Mouse (Mus musculus): ENCODE results near the gene Ldlrad3.

The Ldlrad3 gene

GRCm38 (mm10) chr2:102185951-102186561 lies at the start of gene Ldlrad3:
Ldlrad3 (minus strand) TSS chr2:102186385.
- peak; percentile 90 for DNase-seq

DNA sequence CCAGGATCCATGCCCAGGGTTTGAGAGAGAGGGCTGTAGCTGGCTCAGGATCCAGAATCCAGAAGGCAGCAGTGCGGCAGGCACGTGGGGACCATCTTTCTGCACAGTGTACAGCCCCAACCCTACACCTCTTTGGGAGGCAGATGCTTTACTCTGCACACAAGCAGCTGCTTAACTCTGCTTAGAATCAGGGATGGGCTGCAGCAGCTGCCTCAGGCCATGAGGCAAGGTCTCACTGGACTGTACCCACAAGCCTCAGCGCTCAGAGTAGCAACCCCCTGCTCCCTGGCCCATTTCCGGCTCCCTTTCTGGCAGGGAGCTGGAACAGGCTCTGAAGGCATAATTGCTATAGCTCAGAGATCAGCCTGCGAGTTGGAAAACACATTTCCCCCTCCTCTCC lies 45.3 kb upstream of the Ldlrad3 start:
- no peak for DNase-seq

DNA sequence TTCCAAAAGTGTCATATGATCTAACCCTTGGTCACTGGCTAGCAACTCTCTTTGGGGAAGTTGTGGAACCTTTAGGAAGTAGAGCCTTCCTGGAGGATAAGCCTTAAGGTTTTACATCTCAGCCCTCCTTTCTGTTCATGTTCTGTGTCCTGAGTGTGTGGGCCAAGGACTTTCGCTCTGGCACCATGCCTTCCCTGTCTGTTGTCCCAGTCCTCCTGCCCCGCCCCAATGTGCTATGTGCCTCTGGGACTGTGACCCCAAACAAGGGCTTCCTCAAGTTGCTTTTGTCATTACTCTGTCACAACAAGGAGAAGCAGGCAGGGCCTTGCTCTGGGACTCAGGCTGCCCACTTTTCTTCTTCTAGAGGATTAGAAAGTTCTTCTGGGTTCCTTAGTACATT lies 42.9 kb upstream of the Ldlrad3 start:
- DNase-seq: no peak

GRCm38 (mm10) chr2:102228331-102228730 lies 42.1 kb upstream of the Ldlrad3 start:
- DNase-seq: no peak

DNA sequence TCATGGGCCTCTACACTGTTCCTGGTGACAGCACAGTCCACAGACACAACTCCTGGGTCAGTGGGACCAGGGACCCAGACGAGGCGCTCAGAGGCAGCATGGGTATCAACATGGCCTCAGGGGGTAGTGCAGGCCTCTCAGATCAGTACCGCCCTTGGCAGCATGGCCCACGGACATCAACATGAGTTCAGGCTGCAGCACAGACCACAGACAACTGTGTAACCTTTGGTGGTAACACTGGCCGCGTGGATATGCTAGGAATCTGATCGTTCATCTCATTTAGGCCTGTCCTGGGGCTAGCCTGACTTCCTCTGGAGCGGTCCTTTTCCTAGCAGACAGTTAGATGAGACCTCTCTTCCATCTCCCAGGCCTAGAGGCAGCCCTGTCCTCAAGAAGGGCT lies 41.7 kb upstream of the Ldlrad3 start:
- no peak for DNase-seq

- no peak for DNase-seq
Observed at GRCm38 (mm10) chr2:102226274-102226673, 40.1 kb upstream of the Ldlrad3 start.

- no peak for DNase-seq
Observed at GRCm38 (mm10) chr2:102223355-102224128, 37.4 kb upstream of the Ldlrad3 start.

DNA sequence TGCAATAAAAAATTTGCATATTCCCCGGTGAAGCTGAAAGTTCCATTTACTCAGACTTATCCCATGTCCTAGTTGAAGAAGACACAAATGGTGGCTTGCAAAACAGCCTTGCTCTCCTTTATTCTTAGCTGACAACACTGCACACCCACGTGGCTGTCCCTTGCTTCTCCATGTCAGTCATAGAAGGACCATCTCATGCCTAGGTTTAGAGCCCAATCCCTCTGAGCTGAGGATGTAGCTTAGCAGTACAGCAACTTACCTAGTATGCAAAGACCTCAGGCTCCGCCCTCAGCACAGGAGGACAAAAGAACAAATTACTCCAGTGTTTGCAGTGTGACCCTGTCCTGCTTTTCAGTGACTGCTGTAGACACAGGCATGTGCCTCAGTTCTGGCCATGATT lies 36.6 kb upstream of the Ldlrad3 start:
- no peak for DNase-seq

- DNase-seq: no peak
Observed at GRCm38 (mm10) chr2:102216817-102217216, 30.6 kb upstream of the Ldlrad3 start.

GRCm38 (mm10) chr2:102212096-102212495 lies 25.9 kb upstream of the Ldlrad3 start:
- DNase-seq: no peak

DNA sequence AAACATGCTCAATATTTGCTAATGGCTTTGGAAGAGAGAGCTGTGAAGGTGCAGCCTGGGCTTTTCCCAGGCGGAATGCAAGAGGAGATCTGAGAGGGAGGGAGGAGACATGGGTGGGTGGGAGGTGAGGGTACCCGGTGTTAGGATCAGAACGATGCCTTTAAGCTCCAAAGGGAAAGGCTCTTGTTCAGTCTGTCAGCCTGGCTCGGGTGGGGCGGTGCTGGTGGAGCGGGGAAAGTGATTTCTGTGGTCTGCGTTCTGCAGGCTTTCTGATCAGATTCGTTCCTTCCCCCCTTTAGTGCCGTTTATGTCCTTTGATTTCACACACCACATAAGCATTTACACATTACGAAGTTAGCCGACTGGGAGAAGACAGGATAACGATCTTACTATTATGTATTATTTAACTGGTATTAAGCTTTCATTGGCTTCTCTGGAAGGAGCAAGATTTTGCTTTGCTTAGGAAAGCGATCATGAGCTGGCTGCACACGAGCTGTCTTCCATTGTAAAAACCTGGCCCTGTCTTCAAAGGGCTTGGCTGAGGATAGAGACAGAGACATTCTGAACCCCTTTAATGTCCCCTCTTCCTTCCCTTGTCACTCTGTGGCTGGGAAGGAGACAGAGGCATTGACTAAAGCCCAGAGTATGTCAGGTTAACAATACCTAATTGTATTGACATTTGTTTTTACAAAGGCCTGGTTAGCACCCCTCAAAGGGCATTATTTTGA lies 19.7 kb upstream of the Ldlrad3 start:
- DNase-seq: no peak

- no peak for DNase-seq
Observed at GRCm38 (mm10) chr2:102203478-102203877, 17.3 kb upstream of the Ldlrad3 start.

DNA sequence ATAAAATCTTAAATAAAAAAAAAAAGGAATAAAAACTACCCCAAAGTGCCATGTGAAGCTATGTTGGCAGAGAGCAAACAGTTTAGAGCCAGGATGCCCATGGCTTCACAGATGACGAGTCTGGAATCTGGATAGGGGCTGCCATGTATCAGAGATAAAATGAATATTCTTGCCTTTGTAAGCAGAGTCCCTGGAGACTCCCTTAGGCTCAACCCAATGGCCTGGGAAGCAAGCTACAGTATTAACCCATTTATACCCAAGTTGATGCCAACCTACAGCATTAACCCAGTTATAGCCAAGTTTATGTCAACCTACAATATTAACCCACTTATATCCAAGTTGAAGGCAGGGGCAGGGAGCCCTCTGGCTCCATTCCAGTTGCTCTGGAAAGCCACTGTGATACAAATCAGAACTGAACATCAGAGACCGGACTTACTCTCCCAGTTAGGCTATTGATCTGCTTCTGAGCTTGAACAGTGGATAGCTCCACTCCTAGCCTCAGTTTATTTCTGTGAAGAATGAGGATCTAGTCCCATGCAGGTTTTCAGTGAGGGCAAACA lies 16.1 kb upstream of the Ldlrad3 start:
- DNase-seq: no peak

GRCm38 (mm10) chr2:102201198-102201948 lies 15.2 kb upstream of the Ldlrad3 start:
- DNase-seq: no peak

GRCm38 (mm10) chr2:102197332-102197731 lies 11.1 kb upstream of the Ldlrad3 start:
- DNase-seq: no peak

DNA sequence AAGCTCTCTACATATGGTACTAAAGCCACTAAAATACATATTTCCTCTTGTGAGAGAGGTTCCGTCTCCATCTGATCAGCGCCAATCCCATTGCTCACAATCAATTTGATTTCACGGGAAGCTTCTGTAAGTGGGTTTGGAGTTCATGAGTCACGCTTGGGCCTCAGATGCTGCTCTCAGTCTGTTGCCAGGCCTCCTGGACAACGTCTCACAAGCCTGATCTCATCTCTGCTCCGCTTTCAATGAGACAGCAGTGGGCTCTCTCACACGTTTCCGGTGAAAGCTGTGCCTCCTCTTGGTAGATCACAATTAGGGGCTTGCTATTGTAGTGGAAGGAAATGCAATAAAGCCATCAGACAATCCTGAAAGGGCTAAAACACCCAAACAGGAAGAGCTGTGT lies 10.5 kb upstream of the Ldlrad3 start:
- no peak for DNase-seq

DNA sequence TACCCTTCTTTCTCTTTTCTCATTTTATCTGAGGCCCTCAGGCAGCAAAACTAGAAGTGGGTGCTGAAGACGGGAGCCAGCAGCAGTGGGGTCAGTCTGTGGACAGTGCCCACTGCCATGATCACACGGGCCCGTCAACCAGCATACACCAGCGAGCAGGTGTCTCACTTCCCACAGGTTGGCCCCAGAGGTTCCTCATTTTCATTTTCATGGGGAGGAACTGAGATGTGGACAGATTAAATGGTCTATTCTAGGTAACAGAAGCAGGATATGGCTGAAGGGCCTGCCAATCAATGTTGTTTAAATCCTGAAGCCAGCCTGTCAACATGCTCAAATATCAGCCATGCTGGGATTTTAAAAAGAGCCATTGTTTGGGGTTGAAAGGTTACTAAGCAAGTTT lies 9.3 kb upstream of the Ldlrad3 start:
- DNase-seq: no peak

DNA sequence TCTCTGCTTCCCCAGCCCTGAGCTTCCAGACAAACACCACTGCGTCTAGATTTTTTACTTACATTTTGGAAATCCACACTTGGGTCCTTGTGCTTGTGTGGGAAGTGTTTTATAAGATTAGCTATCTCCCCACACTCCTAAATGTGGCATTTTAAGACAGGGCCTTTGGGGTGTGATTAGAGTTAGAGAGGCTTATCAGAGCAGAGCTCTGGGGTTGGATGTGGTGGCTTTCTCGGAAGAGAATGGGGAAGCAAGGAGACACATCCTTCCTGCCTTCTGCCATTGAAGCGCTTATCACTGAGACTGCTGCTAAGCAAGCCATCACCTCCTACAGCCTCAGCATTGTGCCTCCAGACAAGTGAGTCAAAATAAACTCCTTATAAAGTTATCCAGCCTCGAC lies 8.1 kb upstream of the Ldlrad3 start:
- DNase-seq: no peak

- no peak for DNase-seq
Observed at GRCm38 (mm10) chr2:102192943-102193820, 7.0 kb upstream of the Ldlrad3 start.

DNA sequence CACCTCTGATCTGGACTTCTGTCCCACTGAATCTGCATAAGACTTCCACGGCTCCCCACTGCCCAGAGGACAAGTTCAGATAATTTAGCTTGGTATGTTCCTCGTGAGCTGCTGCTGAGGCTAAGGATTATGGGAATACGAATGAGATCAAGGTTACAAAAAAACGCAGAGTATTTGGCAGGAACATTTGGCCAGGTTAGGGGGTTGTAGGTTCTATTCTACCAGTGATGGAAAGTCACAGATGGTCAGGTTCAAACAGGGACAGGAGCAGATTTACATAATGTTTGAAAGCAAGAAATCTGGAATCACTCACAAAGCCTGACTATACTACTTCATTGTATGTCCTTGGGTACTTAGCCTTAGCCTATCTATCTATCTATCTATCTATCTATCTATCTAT lies 5.6 kb upstream of the Ldlrad3 start:
- no peak for DNase-seq

GRCm38 (mm10) chr2:102190956-102191355 lies 4.8 kb upstream of the Ldlrad3 start:
- no peak for DNase-seq

Measured in thymus, postnatal 4 days (tissue).